Mouse (Mus musculus): ENCODE results near the gene Gstm5. TPM values are rescaled to one million over a fixed set of nuclear protein-coding genes. Genes with fewer than 3 reads are reported as not detected.

The Gstm5 gene
- polyA plus RNA-seq, 1 experiment from 2014 or later, result 249 TPM

GRCm38 (mm10) chr3:107920348-107920747 is 24.7 kb downstream of the Gstm5 start:
- TF ChIP-seq EP300 (optimal IDR thresholded peaks at IDR 0.05), result no peak
- TF ChIP-seq CTCF (IDR thresholded peaks at IDR 0.05; ENCODE audit: low read depth), result no peak
- no peak for ATAC-seq (ENCODE audit: low FRiP score, low TSS enrichment)
- Histone ChIP-seq H3K36me3 (ENCODE audit: control insufficient read depth, insufficient read depth, low read length) (no peaks in the 10 kb centered on the region), H3K27me3 (ENCODE audit: control insufficient read depth, insufficient read depth, low read length) (no peaks in the 10 kb centered on the region), H3K4me3 (ENCODE audit: low read depth, low read length) (no peak overlapping the region), H3K9ac (ENCODE audit: low read length) (no peak overlapping the region), H3K27ac (replicated peaks) (no peak overlapping the region), H3K4me1 (replicated peaks; ENCODE audit: control insufficient read depth, insufficient read depth) (no peaks in the 10 kb centered on the region), H3K9me3 (ENCODE audit: control insufficient read depth, low read length) (no peaks in the 10 kb centered on the region), H3K4me2 (replicated peaks; ENCODE audit: low read depth) (no peak overlapping the region)
- DNase-seq (ENCODE audit: low spot score), result no peak
- 84% methylated on average over 5 of the region's 5 CpGs for WGBS

- Histone ChIP-seq H3K27ac (replicated peaks) (no peak overlapping the region), H3K9me3 (ENCODE audit: control insufficient read depth, low read length) (no peaks in the 10 kb centered on the region), H3K36me3 (ENCODE audit: control insufficient read depth, insufficient read depth, low read length) (no peaks in the 10 kb centered on the region), H3K4me3 (ENCODE audit: low read depth, low read length) (no peak overlapping the region), H3K4me1 (replicated peaks; ENCODE audit: control insufficient read depth, insufficient read depth) (no peaks in the 10 kb centered on the region), H3K27me3 (ENCODE audit: control insufficient read depth, insufficient read depth, low read length) (no peaks in the 10 kb centered on the region), H3K9ac (ENCODE audit: low read length) (no peak overlapping the region), H3K4me2 (replicated peaks; ENCODE audit: low read depth) (no peak overlapping the region)
- DNase-seq (ENCODE audit: low spot score) (no peak), ATAC-seq (ENCODE audit: low FRiP score, low TSS enrichment) (no peak)
- 86% methylated on average over 3 of the region's 3 CpGs for WGBS
- no peak for TF ChIP-seq CTCF (IDR thresholded peaks at IDR 0.05; ENCODE audit: low read depth)
- TF ChIP-seq EP300 (optimal IDR thresholded peaks at IDR 0.05), result no peak
Measured at GRCm38 (mm10) chr3:107925335-107925734, 29.7 kb downstream of the Gstm5 start.

GRCm38 (mm10) chr3:107927841-107928240 is 32.2 kb downstream of the Gstm5 start:
- Histone ChIP-seq H3K9ac (ENCODE audit: low read length) (no peak overlapping the region), H3K4me1 (replicated peaks; ENCODE audit: control insufficient read depth, insufficient read depth) (no peaks in the 10 kb centered on the region), H3K27ac (replicated peaks) (no peak overlapping the region), H3K9me3 (ENCODE audit: control insufficient read depth, low read length) (no peaks in the 10 kb centered on the region), H3K4me2 (replicated peaks; ENCODE audit: low read depth) (no peak overlapping the region), H3K36me3 (ENCODE audit: control insufficient read depth, insufficient read depth, low read length) (no peaks in the 10 kb centered on the region), H3K27me3 (ENCODE audit: control insufficient read depth, insufficient read depth, low read length) (no peaks in the 10 kb centered on the region), H3K4me3 (ENCODE audit: low read depth, low read length) (no peak overlapping the region)
- 91% methylated on average over 3 of the region's 3 CpGs for WGBS
- ATAC-seq (ENCODE audit: low FRiP score, low TSS enrichment), result no peak
- no peak for TF ChIP-seq EP300 (optimal IDR thresholded peaks at IDR 0.05)
- no peak for TF ChIP-seq CTCF (IDR thresholded peaks at IDR 0.05; ENCODE audit: low read depth)
- no peak for DNase-seq (ENCODE audit: low spot score)

- WGBS, result 83% methylated on average over 11 of the region's 11 CpGs
- no peaks in the 10 kb centered on the region for H3K4me1 ChIP-seq (replicated peaks; ENCODE audit: control insufficient read depth, insufficient read depth)
- no peak overlapping the region for H3K27ac ChIP-seq (replicated peaks)
- H3K9me3 ChIP-seq (ENCODE audit: control insufficient read depth, low read length), result no peaks in the 10 kb centered on the region
- no peak overlapping the region for H3K4me2 ChIP-seq (replicated peaks; ENCODE audit: low read depth)
- H3K4me3 ChIP-seq (ENCODE audit: low read depth, low read length), result no peak overlapping the region
- no peaks in the 10 kb centered on the region for H3K27me3 ChIP-seq (ENCODE audit: control insufficient read depth, insufficient read depth, low read length)
- TF ChIP-seq CTCF (IDR thresholded peaks at IDR 0.05; ENCODE audit: low read depth), result no peak
- TF ChIP-seq EP300 (optimal IDR thresholded peaks at IDR 0.05), result no peak
- no peaks in the 10 kb centered on the region for H3K36me3 ChIP-seq (ENCODE audit: control insufficient read depth, insufficient read depth, low read length)
- H3K9ac ChIP-seq (ENCODE audit: low read length), result no peak overlapping the region
- DNase-seq (ENCODE audit: low spot score) (no peak), ATAC-seq (ENCODE audit: low FRiP score, low TSS enrichment) (no peak)
Measured at GRCm38 (mm10) chr3:107928691-107929090, 33.1 kb downstream of the Gstm5 start.

- Histone ChIP-seq H3K27me3 (ENCODE audit: control insufficient read depth, insufficient read depth, low read length) (no peaks in the 10 kb centered on the region), H3K9ac (ENCODE audit: low read length) (no peak overlapping the region), H3K27ac (replicated peaks) (no peak overlapping the region), H3K4me3 (ENCODE audit: low read depth, low read length) (no peak overlapping the region), H3K9me3 (ENCODE audit: control insufficient read depth, low read length) (no peaks in the 10 kb centered on the region), H3K4me2 (replicated peaks; ENCODE audit: low read depth) (no peak overlapping the region), H3K36me3 (ENCODE audit: control insufficient read depth, insufficient read depth, low read length) (no peaks in the 10 kb centered on the region), H3K4me1 (replicated peaks; ENCODE audit: control insufficient read depth, insufficient read depth) (no peaks in the 10 kb centered on the region)
- 69% methylated on average over 4 of the region's 4 CpGs for WGBS
- TF ChIP-seq CTCF (IDR thresholded peaks at IDR 0.05; ENCODE audit: low read depth) (no peak), EP300 (optimal IDR thresholded peaks at IDR 0.05) (no peak)
- DNase-seq (ENCODE audit: low spot score) (no peak), ATAC-seq (ENCODE audit: low FRiP score, low TSS enrichment) (no peak)
Measured at GRCm38 (mm10) chr3:107929243-107929642, 33.6 kb downstream of the Gstm5 start.

GRCm38 (mm10) chr3:107929731-107930130 is 34.1 kb downstream of the Gstm5 start:
- no peak overlapping the region for H3K4me3 ChIP-seq (ENCODE audit: low read depth, low read length)
- WGBS, result 64% methylated on average over 4 of the region's 4 CpGs

More at GRCm38 (mm10) chr3:107929731-107930130, 34.1 kb downstream of the Gstm5 start:
- no peaks in the 10 kb centered on the region for H3K27me3 ChIP-seq (ENCODE audit: control insufficient read depth, insufficient read depth, low read length)
- H3K36me3 ChIP-seq (ENCODE audit: control insufficient read depth, insufficient read depth, low read length), result no peaks in the 10 kb centered on the region
- H3K27ac ChIP-seq (replicated peaks), result no peak overlapping the region
- ATAC-seq (ENCODE audit: low FRiP score, low TSS enrichment) (no peak), DNase-seq (ENCODE audit: low spot score) (no peak)
- no peak overlapping the region for H3K4me2 ChIP-seq (replicated peaks; ENCODE audit: low read depth)
- no peak for TF ChIP-seq EP300 (optimal IDR thresholded peaks at IDR 0.05)
- no peak for TF ChIP-seq CTCF (IDR thresholded peaks at IDR 0.05; ENCODE audit: low read depth)
- no peaks in the 10 kb centered on the region for H3K9me3 ChIP-seq (ENCODE audit: control insufficient read depth, low read length)
- H3K4me1 ChIP-seq (replicated peaks; ENCODE audit: control insufficient read depth, insufficient read depth), result no peaks in the 10 kb centered on the region
- H3K9ac ChIP-seq (ENCODE audit: low read length), result no peak overlapping the region

Data from stomach, postnatal 0 days (tissue).